Mouse (Mus musculus): ENCODE data around the gene Cdh16. TPM values are rescaled to one million over a fixed set of nuclear protein-coding genes. Genes with fewer than 3 reads are reported as not detected.

The Cdh16 gene
- polyA plus RNA-seq, 1 experiment from 2014 or later, result 0.18 TPM

DNA sequence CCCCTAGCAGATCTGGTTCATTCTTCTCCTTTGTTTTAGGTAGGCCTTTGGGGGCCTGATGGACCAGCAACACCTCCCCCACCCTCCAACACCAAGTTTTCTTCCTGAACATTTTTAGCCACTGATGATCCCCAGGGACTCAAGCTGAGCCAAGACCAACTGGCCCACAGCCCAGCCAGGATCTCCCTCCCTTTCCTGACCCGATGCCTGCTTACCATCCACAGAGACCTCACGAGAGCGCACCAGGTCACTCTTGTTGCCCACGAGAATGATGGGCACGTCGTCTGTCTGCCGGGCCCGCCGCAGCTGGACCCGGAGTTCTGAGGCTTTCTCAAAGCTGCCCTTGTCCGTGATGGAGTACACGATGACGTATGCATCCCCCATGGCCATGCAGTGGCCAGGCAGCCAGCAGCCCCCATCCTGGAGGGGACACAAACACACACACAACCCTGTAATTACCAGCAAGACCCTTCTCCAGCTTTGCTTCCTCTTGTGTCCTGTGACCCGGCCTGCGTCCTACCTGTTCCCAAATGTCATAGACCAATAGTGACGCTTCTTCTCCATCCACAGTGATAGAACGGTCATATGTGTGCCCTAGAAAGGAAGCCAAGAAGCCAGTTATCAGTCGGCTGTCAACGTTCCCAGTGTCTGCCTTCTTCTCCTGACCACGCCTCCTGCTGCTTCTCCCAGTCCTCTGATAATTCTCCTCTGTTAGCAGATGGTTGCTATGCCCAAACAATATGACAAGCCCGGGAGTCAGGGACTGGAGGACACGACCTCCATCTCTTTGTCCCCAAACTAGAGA lies 5.3 kb upstream of the Cdh16 start:
- ATAC-seq (replicated peaks; ENCODE audit: low FRiP score), result 0 out of 2 replicates have a peak, but pooled peaks have one; percentile 18
- peaks cover 13% of the 10 kb centered on the region; the same call in 1 of the 2 replicates for H3K4me1 ChIP-seq (replicated peaks; ENCODE audit: control insufficient read depth, insufficient read depth, low read length)

DNA sequence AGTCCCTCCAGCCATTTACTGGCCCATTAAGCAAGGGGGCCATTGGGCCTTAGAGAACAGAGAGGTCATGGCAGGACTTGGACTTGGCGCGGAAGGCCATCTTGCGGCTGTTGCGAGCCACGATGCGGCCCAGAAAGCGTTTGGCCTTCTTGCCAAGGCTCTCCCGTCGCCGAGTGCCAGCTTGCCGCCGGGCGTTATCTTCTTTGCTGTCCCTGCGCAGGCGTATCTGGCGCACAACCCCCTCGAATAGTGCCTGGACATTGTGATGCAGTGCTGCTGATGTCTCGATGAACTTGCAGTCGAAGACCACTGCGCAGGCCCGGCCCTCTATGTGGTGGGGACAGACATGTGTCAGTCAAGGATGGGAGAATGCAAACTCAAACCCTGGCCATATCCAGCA lies 4.2 kb upstream of the Cdh16 start:
- Histone ChIP-seq H3K9me3 (ENCODE audit: control insufficient read depth, low read length) (no peaks in the 10 kb centered on the region), H3K27ac (ENCODE audit: low read depth, low read length) (no peak overlapping the region), H3K36me3 (ENCODE audit: control insufficient read depth, insufficient read depth, low read length) (no peaks in the 10 kb centered on the region), H3K4me2 (no peak overlapping the region), H3K27me3 (replicated peaks; ENCODE audit: control insufficient read depth, insufficient read depth, low read length) (peaks cover 5% of the 10 kb centered on the region), H3K4me3 (ENCODE audit: low read depth, low read length) (no peak overlapping the region), H3K4me1 (replicated peaks; ENCODE audit: control insufficient read depth, insufficient read depth, low read length) (peaks cover 13% of the 10 kb centered on the region; the same call in 1 of the 2 replicates), H3K9ac (ENCODE audit: low read depth, low read length) (no peak overlapping the region)
- ATAC-seq (replicated peaks; ENCODE audit: low FRiP score), result no peak
- 93% methylated on average over 21 of the region's 21 CpGs for WGBS
- no peak for DNase-seq (ENCODE audit: low spot score)

More for the DNA sequence above, 5.3 kb upstream of the Cdh16 start:
- Histone ChIP-seq H3K4me2 (peak overlapping the region; percentile 63; the same call in 1 of the 2 replicates), H3K9me3 (ENCODE audit: control insufficient read depth, low read length) (no peaks in the 10 kb centered on the region), H3K27ac (ENCODE audit: low read depth, low read length) (no peak overlapping the region), H3K36me3 (ENCODE audit: control insufficient read depth, insufficient read depth, low read length) (no peaks in the 10 kb centered on the region), H3K27me3 (replicated peaks; ENCODE audit: control insufficient read depth, insufficient read depth, low read length) (peaks cover 5% of the 10 kb centered on the region), H3K4me3 (ENCODE audit: low read depth, low read length) (no peak overlapping the region), H3K9ac (ENCODE audit: low read depth, low read length) (no peak overlapping the region)
- WGBS, result 65% methylated on average over 22 of the region's 22 CpGs
- no peak for DNase-seq (ENCODE audit: low spot score)

DNA sequence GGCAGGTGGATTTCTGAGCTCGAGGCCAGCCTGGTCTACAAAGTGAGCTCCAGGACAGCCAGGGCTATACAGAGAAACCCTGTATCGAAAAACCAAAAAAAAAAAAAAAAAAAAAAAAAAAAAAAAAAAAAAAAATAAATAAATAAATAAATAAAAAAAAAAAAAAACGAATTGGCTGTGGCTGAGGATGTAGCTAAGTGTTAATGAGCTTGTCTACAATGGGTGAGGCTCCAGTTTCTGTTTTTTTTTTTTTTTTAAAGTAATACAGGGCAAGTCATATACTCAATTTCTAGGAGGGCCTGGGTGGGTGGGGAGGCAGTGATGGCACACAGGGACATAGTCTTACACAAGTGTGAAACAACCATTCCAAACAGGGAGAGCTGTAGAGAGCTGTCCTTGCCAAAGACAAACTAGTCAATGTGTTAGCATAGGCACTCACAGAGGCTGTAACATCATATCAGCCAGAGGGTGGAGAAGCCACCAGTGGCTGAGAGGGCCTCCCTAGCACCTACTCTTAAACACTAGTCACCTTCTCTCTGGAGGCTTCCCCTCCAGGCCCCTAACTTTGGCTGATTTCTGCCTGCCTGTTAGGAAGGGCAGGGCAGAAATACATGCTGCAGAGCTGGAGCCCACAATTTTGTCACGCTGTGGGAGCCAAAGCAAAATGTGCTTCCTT lies 3.0 kb upstream of the Cdh16 start:
- H3K9me3 ChIP-seq (ENCODE audit: control insufficient read depth, low read length), result no peaks in the 10 kb centered on the region
- no peak overlapping the region for H3K4me3 ChIP-seq (ENCODE audit: low read depth, low read length)
- H3K4me2 ChIP-seq, result no peak overlapping the region
- no peak overlapping the region for H3K27ac ChIP-seq (ENCODE audit: low read depth, low read length)
- ATAC-seq (replicated peaks; ENCODE audit: low FRiP score) (no peak), DNase-seq (ENCODE audit: low spot score) (no peak)
- H3K36me3 ChIP-seq (ENCODE audit: control insufficient read depth, insufficient read depth, low read length), result no peaks in the 10 kb centered on the region
- WGBS, result 50% methylated on average over 4 of the region's 4 CpGs
- H3K9ac ChIP-seq (ENCODE audit: low read depth, low read length), result no peak overlapping the region
- peaks cover 13% of the 10 kb centered on the region; the same call in 1 of the 2 replicates for H3K4me1 ChIP-seq (replicated peaks; ENCODE audit: control insufficient read depth, insufficient read depth, low read length)
- peaks cover 5% of the 10 kb centered on the region for H3K27me3 ChIP-seq (replicated peaks; ENCODE audit: control insufficient read depth, insufficient read depth, low read length)

DNA sequence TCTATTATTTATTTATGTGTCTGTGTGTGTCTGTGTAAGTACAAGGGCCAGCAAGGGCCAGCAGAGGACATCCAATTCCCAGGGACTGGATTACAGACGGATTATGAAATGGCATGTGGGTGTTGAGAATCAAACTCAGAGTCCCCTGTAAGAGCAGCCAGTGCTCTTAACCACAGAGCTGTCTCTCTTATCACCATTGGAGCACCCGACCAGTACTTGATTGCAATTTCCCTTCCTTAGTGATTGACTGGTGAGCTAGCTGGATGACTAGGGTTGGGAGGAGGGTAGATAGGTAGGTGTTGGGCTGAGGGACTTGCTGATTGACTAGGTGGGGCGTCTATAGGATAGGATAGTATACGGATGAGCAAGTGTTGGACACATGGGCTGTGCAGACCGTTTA lies 3.4 kb downstream of the Cdh16 start:
- no peak overlapping the region for H3K9ac ChIP-seq (ENCODE audit: low read depth, low read length)
- H3K27me3 ChIP-seq (replicated peaks; ENCODE audit: control insufficient read depth, insufficient read depth, low read length), result no peaks in the 10 kb centered on the region
- H3K4me3 ChIP-seq (ENCODE audit: low read depth, low read length), result no peak overlapping the region
- ATAC-seq (replicated peaks; ENCODE audit: low FRiP score), result no peak
- no peak overlapping the region for H3K27ac ChIP-seq (ENCODE audit: low read depth, low read length)
- 56% methylated on average over 5 of the region's 5 CpGs for WGBS
- no peaks in the 10 kb centered on the region for H3K36me3 ChIP-seq (ENCODE audit: control insufficient read depth, insufficient read depth, low read length)
- H3K4me1 ChIP-seq (replicated peaks; ENCODE audit: control insufficient read depth, insufficient read depth, low read length), result no peaks in the 10 kb centered on the region
- no peaks in the 10 kb centered on the region for H3K9me3 ChIP-seq (ENCODE audit: control insufficient read depth, low read length)
- H3K4me2 ChIP-seq, result no peak overlapping the region
- no peak for DNase-seq (ENCODE audit: low spot score)

DNA sequence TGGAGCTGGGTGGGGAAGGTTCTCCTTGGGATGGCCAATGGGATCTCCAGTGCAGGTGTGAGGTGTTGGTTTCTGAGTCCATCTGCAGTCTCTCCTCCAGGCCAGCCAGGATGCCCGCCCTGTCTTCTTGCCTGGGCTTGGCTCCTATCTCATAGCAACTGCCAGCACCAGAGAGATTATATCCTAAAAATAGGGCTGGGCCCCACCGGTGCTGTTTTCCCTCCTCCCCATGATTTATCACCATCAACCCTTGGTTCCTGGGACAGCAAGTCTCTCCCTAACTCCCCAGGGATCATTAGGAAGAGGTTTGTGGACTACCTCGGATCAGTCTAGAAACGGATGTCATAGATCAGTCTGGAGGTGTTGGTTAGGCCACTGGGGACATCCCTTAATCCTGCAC lies 11.1 kb downstream of the Cdh16 start:
- Histone ChIP-seq H3K4me3 (ENCODE audit: low read depth, low read length) (no peak overlapping the region), H3K36me3 (ENCODE audit: control insufficient read depth, insufficient read depth, low read length) (no peaks in the 10 kb centered on the region), H3K4me1 (replicated peaks; ENCODE audit: control insufficient read depth, insufficient read depth, low read length) (no peaks in the 10 kb centered on the region), H3K27me3 (replicated peaks; ENCODE audit: control insufficient read depth, insufficient read depth, low read length) (no peaks in the 10 kb centered on the region), H3K9me3 (ENCODE audit: control insufficient read depth, low read length) (no peaks in the 10 kb centered on the region), H3K27ac (ENCODE audit: low read depth, low read length) (no peak overlapping the region), H3K4me2 (no peak overlapping the region), H3K9ac (ENCODE audit: low read depth, low read length) (no peak overlapping the region)
- WGBS, result 55% methylated on average over 4 of the region's 4 CpGs
- ATAC-seq (replicated peaks; ENCODE audit: low FRiP score) (no peak), DNase-seq (ENCODE audit: low spot score) (no peak)

GRCm38 (mm10) chr8:104611613-104612012 lies 12.6 kb downstream of the Cdh16 start:
- ATAC-seq (replicated peaks; ENCODE audit: low FRiP score) (no peak), DNase-seq (ENCODE audit: low spot score) (no peak)
- Histone ChIP-seq H3K4me2 (no peak overlapping the region), H3K4me3 (ENCODE audit: low read depth, low read length) (no peak overlapping the region), H3K36me3 (ENCODE audit: control insufficient read depth, insufficient read depth, low read length) (no peaks in the 10 kb centered on the region), H3K27ac (ENCODE audit: low read depth, low read length) (no peak overlapping the region), H3K9me3 (ENCODE audit: control insufficient read depth, low read length) (no peaks in the 10 kb centered on the region), H3K27me3 (replicated peaks; ENCODE audit: control insufficient read depth, insufficient read depth, low read length) (no peaks in the 10 kb centered on the region), H3K9ac (ENCODE audit: low read depth, low read length) (no peak overlapping the region), H3K4me1 (replicated peaks; ENCODE audit: control insufficient read depth, insufficient read depth, low read length) (no peaks in the 10 kb centered on the region)
- WGBS, result 61% methylated on average over 4 of the region's 4 CpGs

GRCm38 (mm10) chr8:104610185-104610766 lies 13.9 kb downstream of the Cdh16 start:
- no peaks in the 10 kb centered on the region for H3K9me3 ChIP-seq (ENCODE audit: control insufficient read depth, low read length)
- H3K9ac ChIP-seq (ENCODE audit: low read depth, low read length), result no peak overlapping the region
- no peaks in the 10 kb centered on the region for H3K4me1 ChIP-seq (replicated peaks; ENCODE audit: control insufficient read depth, insufficient read depth, low read length)
- H3K27me3 ChIP-seq (replicated peaks; ENCODE audit: control insufficient read depth, insufficient read depth, low read length), result 0 out of 2 replicates have a peak, but pooled peaks cover 3% of the 10 kb centered on the region
- H3K4me2 ChIP-seq, result no peak overlapping the region
- ATAC-seq (replicated peaks; ENCODE audit: low FRiP score), result no peak
- H3K27ac ChIP-seq (ENCODE audit: low read depth, low read length), result no peak overlapping the region
- H3K4me3 ChIP-seq (ENCODE audit: low read depth, low read length), result no peak overlapping the region
- DNase-seq (ENCODE audit: low spot score), result no peak
- no peaks in the 10 kb centered on the region for H3K36me3 ChIP-seq (ENCODE audit: control insufficient read depth, insufficient read depth, low read length)
- 67% methylated on average over 12 of the region's 12 CpGs for WGBS

DNA sequence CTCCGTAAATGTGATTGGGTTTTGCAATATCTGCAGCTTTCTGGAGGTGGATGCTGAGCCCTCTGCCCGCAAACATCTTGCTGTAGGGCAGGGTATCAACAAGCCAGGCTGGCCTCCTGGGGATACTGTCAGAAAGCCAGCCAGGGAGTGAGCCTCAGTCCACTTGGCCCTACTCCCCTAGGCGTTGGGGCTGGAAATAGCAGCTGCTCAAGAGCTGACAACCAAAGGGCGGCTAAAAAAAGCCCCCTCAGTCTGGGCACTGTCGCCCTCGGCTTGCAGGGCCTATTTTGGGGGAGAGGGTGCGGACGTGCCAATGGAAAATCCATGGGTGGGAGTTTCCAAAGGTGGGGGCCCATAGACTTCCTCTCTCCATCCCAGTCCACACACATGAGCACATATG lies 15.0 kb downstream of the Cdh16 start:
- Histone ChIP-seq H3K9ac (ENCODE audit: low read depth, low read length) (no peak overlapping the region), H3K27me3 (replicated peaks; ENCODE audit: control insufficient read depth, insufficient read depth, low read length) (0 out of 2 replicates have a peak, but pooled peaks cover 3% of the 10 kb centered on the region), H3K9me3 (ENCODE audit: control insufficient read depth, low read length) (no peaks in the 10 kb centered on the region), H3K4me1 (replicated peaks; ENCODE audit: control insufficient read depth, insufficient read depth, low read length) (no peaks in the 10 kb centered on the region), H3K36me3 (ENCODE audit: control insufficient read depth, insufficient read depth, low read length) (no peaks in the 10 kb centered on the region), H3K4me3 (ENCODE audit: low read depth, low read length) (no peak overlapping the region), H3K27ac (ENCODE audit: low read depth, low read length) (no peak overlapping the region), H3K4me2 (no peak overlapping the region)
- WGBS, result 71% methylated on average over 8 of the region's 8 CpGs
- DNase-seq (ENCODE audit: low spot score) (no peak), ATAC-seq (replicated peaks; ENCODE audit: low FRiP score) (no peak)

Data from liver, embryonic 11.5 days (tissue).